Mouse (Mus musculus) central nervous system, embryonic 18 days (tissue): Measurements from ENCODE around the gene Chst12. TPM values are rescaled to one million over a fixed set of nuclear protein-coding genes. Genes with fewer than 3 reads are reported as not detected.

Experiments used
- polyA plus RNA-seq: library from polyadenylated mRNA; depleted of rRNA; stranded (reverse); fragments of >200 nt; gene quantifications from 2 replicates; pipeline ENCODE4 v1.2.3, GENCODE M21; 2012; rRNA removed

The Chst12 gene
- 12.0 and 13.3 TPM in 2 replicates for polyA plus RNA-seq

DNA sequence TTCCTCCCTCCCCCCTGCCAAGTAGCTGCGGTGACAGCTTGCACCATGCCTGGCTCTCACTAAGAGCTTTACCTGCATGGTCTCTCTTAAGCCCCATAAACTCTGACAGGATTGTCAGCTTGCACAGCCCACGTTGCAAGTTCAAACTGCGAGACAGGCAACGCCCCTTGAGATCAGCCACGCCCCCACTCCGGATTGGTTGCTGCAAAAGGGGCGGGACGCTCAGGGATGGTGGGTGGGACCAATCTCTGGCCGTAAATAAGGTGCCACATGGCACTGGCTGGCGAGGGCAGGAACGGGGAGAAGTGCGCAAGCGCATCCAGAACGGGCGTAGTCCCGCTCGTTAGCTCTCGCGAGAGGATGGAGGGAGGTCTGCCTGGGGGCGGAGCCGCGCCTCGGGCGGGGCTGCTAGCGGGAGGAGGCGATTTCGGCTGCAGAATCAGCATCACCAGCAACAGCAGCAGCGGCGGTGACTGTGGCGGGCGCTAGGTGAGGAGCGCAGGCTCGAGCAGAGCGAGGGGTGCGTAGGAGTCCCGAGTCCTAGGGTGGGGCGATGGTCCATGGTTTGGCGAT lies at the start of gene Chst12:
Gene Chst12 (plus strand): TSS at position 343 of the 573 bp plus-strand sequence.

DNA sequence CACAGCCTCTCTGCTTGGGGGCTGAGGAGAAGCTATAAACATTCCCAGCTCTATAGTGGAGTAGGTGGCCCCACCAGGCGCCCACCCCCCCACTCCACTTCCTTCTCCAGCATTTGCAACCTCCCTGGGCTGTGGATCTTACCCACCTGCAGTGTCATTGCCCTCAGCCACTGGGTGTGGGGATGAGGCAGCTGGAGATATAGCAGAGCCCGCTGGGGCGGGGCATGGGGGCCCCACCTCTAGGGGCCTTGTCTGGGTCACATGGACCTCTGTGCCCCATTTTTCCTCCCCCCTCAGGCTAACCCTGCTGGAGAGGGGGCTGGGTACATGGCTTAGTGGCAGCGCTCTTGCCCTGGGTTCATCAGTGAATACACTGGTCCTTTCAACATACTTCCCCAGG lies 59.5 kb downstream of the Chst12 start, which contains the start of gene Grifin:
Gene Grifin (minus strand): TSS at position 176 of the 400 bp plus-strand sequence.

Other genes with a start within 250 kb of the Chst12 start
- 20.0 and 20.5 TPM in 2 replicates for gene Mad1l1, start 184.0 kb upstream of the Chst12 start, polyA plus RNA-seq
- 15.3 and 17.8 TPM in 2 replicates for gene Nudt1, start 183.9 kb upstream of the Chst12 start, polyA plus RNA-seq
- 14.6 and 14.9 TPM in 2 replicates for gene Mrm2, start 173.7 kb upstream of the Chst12 start, polyA plus RNA-seq
- gene Snx8, start 116.3 kb upstream of the Chst12 start, polyA plus RNA-seq, result 23.4 and 24.9 TPM in 2 replicates
- 86.3 TPM in 2 replicates for gene Eif3b, start 86.2 kb upstream of the Chst12 start, polyA plus RNA-seq
- 0.06 TPM in 1 of 2 replicates, not detected in the other for gene Gm4869, start 59.9 kb upstream of the Chst12 start, polyA plus RNA-seq
- 0.31 and 0.35 TPM in 2 replicates for gene Grifin, start 59.5 kb downstream of the Chst12 start, polyA plus RNA-seq
- gene Lfng, start 101.8 kb downstream of the Chst12 start, polyA plus RNA-seq, result 40.5 and 44.8 TPM in 2 replicates
- gene Ttyh3, start 143.5 kb downstream of the Chst12 start, polyA plus RNA-seq, result 104 and 145 TPM in 2 replicates
- 58.0 and 59.5 TPM in 2 replicates for gene Iqce, start 196.8 kb downstream of the Chst12 start, polyA plus RNA-seq
- gene Brat1, start 199.5 kb downstream of the Chst12 start, polyA plus RNA-seq, result 29.4 and 30.3 TPM in 2 replicates
- 9.2 and 9.7 TPM in 2 replicates for gene Amz1, start 218.6 kb downstream of the Chst12 start, polyA plus RNA-seq